Mouse (Mus musculus) central nervous system, embryonic 11.5 days (tissue): ENCODE results near the gene Vmn2r11. TPM values are rescaled to one million over a fixed set of nuclear protein-coding genes. Genes with fewer than 3 reads are reported as not detected.

ENCODE experiments used
- polyA plus RNA-seq: library from polyadenylated mRNA; depleted of rRNA; stranded (reverse); fragments of >200 nt; gene quantifications from 2 replicates; pipeline ENCODE4 v1.2.3, GENCODE M21; 2012; rRNA removed

The Vmn2r11 gene
- polyA plus RNA-seq = not detected in 2 replicates

GRCm38 (mm10) chr5:109059469-109059868 is at the start of gene Vmn2r11:
Gene Vmn2r11 (minus strand): TSS chr5:109059569.

GRCm38 (mm10) chr5:109097850-109098249 is 38.5 kb upstream of the Vmn2r11 start, which contains the start of gene Vmn2r12:
Gene Vmn2r12 (minus strand): TSS chr5:109097950.

GRCm38 (mm10) chr5:109006427-109006826 is 52.9 kb downstream of the Vmn2r11 start, which contains the start of gene Vmn2r10:
Gene Vmn2r10 (minus strand): TSS chr5:109006527.

Other genes with a start within 250 kb of the Vmn2r11 start
- gene Vmn2r9, start 207.0 kb downstream of the Vmn2r11 start, polyA plus RNA-seq = not detected in 2 replicates
- gene Vmn2r10, start 53.0 kb downstream of the Vmn2r11 start, polyA plus RNA-seq = not detected in 2 replicates
- not detected in 2 replicates for gene Vmn2r12, start 38.4 kb upstream of the Vmn2r11 start, polyA plus RNA-seq
- not detected in 2 replicates for gene Vmn2r13, start 132.6 kb upstream of the Vmn2r11 start, polyA plus RNA-seq
- gene Vmn2r14, start 165.1 kb upstream of the Vmn2r11 start, polyA plus RNA-seq = not detected in 2 replicates
- gene Vmn2r15, start 238.1 kb upstream of the Vmn2r11 start, polyA plus RNA-seq = not detected in 2 replicates